Mouse (Mus musculus) hindbrain, embryonic 16.5 days (tissue): ENCODE measurements at regions not wholly inside any gene's neighbourhood (a gene's known extent, or its start where the extent isn't known, plus 50 kb on each side); places are given as distances from the start of the nearest gene placed in this dataset.

Experiments
- ATAC-seq: fragments of 200-750 bp; cut with Nextera tagmentation; 2 replicates; pipeline ENCODE4 v1.8.0; 2017; ENCODE audit warnings: moderate TSS enrichment, moderate library complexity
- H3K27ac ChIP-seq: fragments of 300-500 bp; sonication (generic); 2 replicates; pipeline ENCODE4 v1.5.1; 2014; ENCODE audit warnings: low read depth, mild to moderate bottlenecking, control low read depth, low read length, moderate library complexity
- H3K27me3 ChIP-seq: fragments of 300-500 bp; sonication (generic); replicated peaks from 2 replicates; pipeline ENCODE4 v1.6.1; 2014; ENCODE audit warnings: low read length; ENCODE audit not compliant: control insufficient read depth, insufficient read depth
- H3K36me3 ChIP-seq: fragments of 300-500 bp; sonication (generic); 2 replicates; pipeline ENCODE4 v1.6.1; 2014; ENCODE audit warnings: mild to moderate bottlenecking, low read length, moderate library complexity, mixed read lengths; ENCODE audit not compliant: control insufficient read depth, insufficient read depth
- H3K4me1 ChIP-seq: fragments of 300-500 bp; sonication (generic); 2 replicates; pipeline ENCODE4 v1.6.1; 2014; ENCODE audit warnings: low read depth, low read length; ENCODE audit not compliant: control insufficient read depth, insufficient read depth
- H3K4me2 ChIP-seq: fragments of 300-500 bp; sonication (generic); 2 replicates; pipeline ENCODE4 v1.6.1; 2014; ENCODE audit warnings: mild to moderate bottlenecking, low read length, control low read depth, moderate library complexity
- H3K4me3 ChIP-seq: fragments of 300-500 bp; sonication (generic); 2 replicates; pipeline ENCODE4 v1.5.1; 2014; ENCODE audit warnings: mild to moderate bottlenecking, low read length, control low read depth, moderate library complexity
- H3K9ac ChIP-seq: fragments of 300-500 bp; sonication (generic); 2 replicates; pipeline ENCODE4 v1.6.1; 2014; ENCODE audit warnings: low read depth, mild to moderate bottlenecking, control low read depth, low read length, moderate library complexity
- H3K9me3 ChIP-seq: fragments of 300-500 bp; sonication (generic); 2 replicates; pipeline ENCODE4 v1.6.1; 2014; ENCODE audit warnings: mild to moderate bottlenecking, low read length, moderate library complexity; ENCODE audit not compliant: control insufficient read depth
- WGBS: fragments of 180-500 bp; shearing (Covaris S2); extraction: QIAGEN DNeasy Blood & Tissue Kit; methylation state at CpG from one replicate; pipeline ENCODE4 v1.1.7; 2014; 5-methylcytosine and 5-hydroxymethylcytosine counted together

- H3K4me1 ChIP-seq: no peaks in the 10 kb centered on the region
- no peaks in the 10 kb centered on the region for H3K9me3 ChIP-seq
- no peak overlapping the region for H3K9ac ChIP-seq
- no peaks in the 10 kb centered on the region for H3K27me3 ChIP-seq
- no peak overlapping the region for H3K4me3 ChIP-seq
- no peak for ATAC-seq
- WGBS: 42% methylated on average over 3 of the region's 3 CpGs
- no peak overlapping the region for H3K4me2 ChIP-seq
- no peaks in the 10 kb centered on the region for H3K36me3 ChIP-seq
- no peak overlapping the region for H3K27ac ChIP-seq
Measured at GRCm38 (mm10) chr1:148700599-148700954, 1260.5 kb downstream of the Pla2g4a start.

GRCm38 (mm10) chr1:148699854-148700598 lies 1261.1 kb downstream of the Pla2g4a start:
- no peaks in the 10 kb centered on the region for H3K27me3 ChIP-seq
- ATAC-seq: no peak
- H3K9me3 ChIP-seq: no peaks in the 10 kb centered on the region
- no peak overlapping the region for H3K9ac ChIP-seq
- no peak overlapping the region for H3K4me3 ChIP-seq
- 36% methylated on average over 2 of the region's 2 CpGs for WGBS
- H3K4me2 ChIP-seq: no peak overlapping the region
- H3K27ac ChIP-seq: no peak overlapping the region
- H3K36me3 ChIP-seq: no peaks in the 10 kb centered on the region
- no peaks in the 10 kb centered on the region for H3K4me1 ChIP-seq

GRCm38 (mm10) chr1:148690085-148690484 lies 1271.0 kb downstream of the Pla2g4a start:
- H3K4me3 ChIP-seq: no peak overlapping the region
- no peak overlapping the region for H3K9ac ChIP-seq
- no peaks in the 10 kb centered on the region for H3K36me3 ChIP-seq
- no peaks in the 10 kb centered on the region for H3K9me3 ChIP-seq
- H3K27me3 ChIP-seq: no peaks in the 10 kb centered on the region
- 35% methylated on average over 2 of the region's 2 CpGs for WGBS
- no peak overlapping the region for H3K27ac ChIP-seq
- no peak overlapping the region for H3K4me2 ChIP-seq
- ATAC-seq: no peak; the same call in 1 of the 2 replicates
- no peaks in the 10 kb centered on the region for H3K4me1 ChIP-seq

GRCm38 (mm10) chr1:148689618-148690017 lies 1271.5 kb downstream of the Pla2g4a start:
- no peaks in the 10 kb centered on the region for H3K9me3 ChIP-seq
- no peaks in the 10 kb centered on the region for H3K4me1 ChIP-seq
- H3K4me3 ChIP-seq: no peak overlapping the region
- no peaks in the 10 kb centered on the region for H3K36me3 ChIP-seq
- H3K27me3 ChIP-seq: no peaks in the 10 kb centered on the region
- no peak overlapping the region for H3K27ac ChIP-seq
- peak; percentile 50; the same call in 1 of the 2 replicates for ATAC-seq
- H3K9ac ChIP-seq: no peak overlapping the region
- 71% methylated on average over 4 of the region's 4 CpGs for WGBS
- H3K4me2 ChIP-seq: no peak overlapping the region

- Histone ChIP-seq H3K9ac (no peak overlapping the region), H3K4me3 (no peak overlapping the region), H3K36me3 (no peaks in the 10 kb centered on the region), H3K4me1 (no peaks in the 10 kb centered on the region), H3K9me3 (no peaks in the 10 kb centered on the region), H3K4me2 (no peak overlapping the region), H3K27me3 (no peaks in the 10 kb centered on the region), H3K27ac (no peak overlapping the region)
- ATAC-seq: no peak
Measured at GRCm38 (mm10) chr1:148675516-148675915, 1285.6 kb downstream of the Pla2g4a start.

GRCm38 (mm10) chr1:148664409-148664808 lies 1296.7 kb downstream of the Pla2g4a start:
- H3K27ac ChIP-seq: no peak overlapping the region
- H3K9ac ChIP-seq: no peak overlapping the region
- H3K4me3 ChIP-seq: no peak overlapping the region
- 51% methylated on average over 4 of the region's 4 CpGs for WGBS
- H3K27me3 ChIP-seq: no peaks in the 10 kb centered on the region
- no peak overlapping the region for H3K4me2 ChIP-seq
- no peaks in the 10 kb centered on the region for H3K4me1 ChIP-seq
- H3K36me3 ChIP-seq: no peaks in the 10 kb centered on the region
- H3K9me3 ChIP-seq: no peaks in the 10 kb centered on the region
- ATAC-seq: no peak

GRCm38 (mm10) chr1:148656990-148657389 lies 1304.1 kb downstream of the Pla2g4a start:
- no peak overlapping the region for H3K4me3 ChIP-seq
- no peak overlapping the region for H3K27ac ChIP-seq
- no peaks in the 10 kb centered on the region for H3K9me3 ChIP-seq
- no peaks in the 10 kb centered on the region for H3K4me1 ChIP-seq
- no peak for ATAC-seq
- no peak overlapping the region for H3K4me2 ChIP-seq
- 83% methylated on average over 1 of the region's 1 CpGs for WGBS
- no peaks in the 10 kb centered on the region for H3K36me3 ChIP-seq
- no peaks in the 10 kb centered on the region for H3K27me3 ChIP-seq
- H3K9ac ChIP-seq: no peak overlapping the region
